Mouse (Mus musculus) 3134 (cell line): Measurements from ENCODE around the gene Slc9b1.

Experiments used
- DNase-seq: peaks from one replicate; pipeline ENCODE4 v3.0.0-alpha.2; 2011; ENCODE audit warnings: low spot score; ENCODE audit not compliant: insufficient read length; ENCODE audit errors: extremely low read depth

Gene Slc9b1

DNA sequence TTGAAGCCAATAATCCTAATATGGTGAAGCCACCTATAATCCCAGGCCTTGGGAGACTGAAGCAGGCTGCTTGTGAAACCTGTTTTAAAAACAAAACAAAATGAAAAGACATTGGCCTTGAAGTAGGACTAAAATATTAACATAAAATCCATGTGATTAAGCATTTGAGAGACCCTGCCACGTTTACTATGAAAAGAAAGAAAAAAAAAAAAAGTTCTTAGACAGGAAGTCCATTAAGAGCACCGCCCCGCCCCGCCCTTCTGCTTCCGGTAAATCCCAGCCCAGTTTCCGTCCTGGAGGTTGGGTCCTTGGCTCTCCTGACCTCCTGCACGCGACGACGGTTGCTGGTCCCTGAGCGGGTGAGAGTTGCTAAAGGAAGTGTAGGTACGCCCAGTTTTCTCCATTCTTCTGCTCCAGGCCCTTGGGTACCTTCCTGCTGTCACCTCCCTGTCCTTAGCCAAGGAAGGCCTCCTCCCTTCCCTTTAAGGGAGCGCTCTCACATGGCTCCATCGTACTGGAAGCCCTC lies at the start of gene Slc9b1:
Gene Slc9b1, plus strand, starts transcription at position 291 of the 526 bp plus-strand sequence.
- DNase-seq, result peak; percentile 76

DNA sequence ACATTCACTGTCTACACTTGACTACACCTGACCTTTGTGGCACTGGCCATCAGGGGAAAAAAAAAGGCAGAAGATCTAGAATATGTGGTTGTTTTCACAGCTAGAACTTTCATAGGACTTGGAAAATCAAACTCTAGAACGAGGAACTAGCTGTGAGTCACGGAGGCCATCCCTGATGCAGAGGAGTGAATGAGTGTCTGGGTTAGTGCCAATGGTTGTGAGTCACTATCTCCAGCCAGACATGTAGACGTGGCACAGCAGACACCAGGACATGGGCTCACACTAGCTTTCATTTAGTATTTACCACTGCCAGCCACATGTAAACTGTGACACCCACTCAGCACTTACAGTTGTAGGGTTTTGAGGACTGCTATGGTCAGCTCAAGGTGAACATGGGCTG lies 49.3 kb upstream of the Slc9b1 start:
- peak; percentile 68 for DNase-seq

DNA sequence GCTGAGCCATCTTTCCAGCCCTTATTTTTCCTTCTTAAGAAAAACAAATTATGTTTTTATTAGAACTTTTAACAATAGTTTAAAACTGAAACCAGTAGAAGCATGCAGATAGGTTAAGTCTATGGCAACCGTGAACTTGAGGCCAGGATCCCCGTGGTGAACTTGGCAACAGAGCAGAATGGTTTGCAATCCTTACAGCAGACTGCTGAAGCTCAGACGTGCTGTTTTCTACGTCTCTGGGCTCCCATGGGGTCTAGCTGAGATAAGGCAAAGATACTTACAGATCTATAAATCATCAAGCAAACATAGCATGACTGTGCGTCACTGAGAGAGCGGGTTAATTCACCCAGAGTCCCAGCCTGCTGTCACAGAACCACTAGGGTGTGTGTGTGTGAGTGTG lies 47.7 kb upstream of the Slc9b1 start:
- DNase-seq, result no peak

GRCm38 (mm10) chr3:135304060-135304459 lies 43.8 kb upstream of the Slc9b1 start:
- no peak for DNase-seq

- DNase-seq, result no peak
These were observed 43.3 kb upstream of the Slc9b1 start for GRCm38 (mm10) chr3:135304566-135304965.

- DNase-seq, result no peak
These were observed 40.2 kb upstream of the Slc9b1 start, which contains the start of gene Slc9b2 for GRCm38 (mm10) chr3:135307411-135308259. Gene Slc9b2, plus strand, starts transcription at chr3:135307700.

GRCm38 (mm10) chr3:135312916-135313491 lies 34.8 kb upstream of the Slc9b1 start:
- DNase-seq, result no peak

DNA sequence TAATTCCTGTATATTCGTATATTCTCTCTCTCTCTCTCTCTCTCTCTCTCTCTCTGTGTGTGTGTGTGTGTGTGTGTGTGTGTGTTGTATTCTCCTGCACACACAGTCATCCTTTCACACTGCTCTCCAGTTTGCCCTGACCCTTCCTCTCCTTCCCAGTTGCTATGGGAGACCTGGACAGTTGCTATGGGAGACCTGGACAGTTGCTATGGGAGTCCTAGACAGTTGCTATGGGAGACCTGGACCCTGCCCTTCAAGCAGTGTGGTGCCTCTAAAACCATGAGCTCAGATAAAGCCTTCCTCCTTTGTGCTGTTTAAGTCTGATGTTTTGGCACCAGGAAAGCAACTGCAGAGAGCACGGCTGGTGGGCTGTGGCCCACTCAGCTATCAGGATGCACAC lies 34.1 kb upstream of the Slc9b1 start:
- DNase-seq, result no peak

DNA sequence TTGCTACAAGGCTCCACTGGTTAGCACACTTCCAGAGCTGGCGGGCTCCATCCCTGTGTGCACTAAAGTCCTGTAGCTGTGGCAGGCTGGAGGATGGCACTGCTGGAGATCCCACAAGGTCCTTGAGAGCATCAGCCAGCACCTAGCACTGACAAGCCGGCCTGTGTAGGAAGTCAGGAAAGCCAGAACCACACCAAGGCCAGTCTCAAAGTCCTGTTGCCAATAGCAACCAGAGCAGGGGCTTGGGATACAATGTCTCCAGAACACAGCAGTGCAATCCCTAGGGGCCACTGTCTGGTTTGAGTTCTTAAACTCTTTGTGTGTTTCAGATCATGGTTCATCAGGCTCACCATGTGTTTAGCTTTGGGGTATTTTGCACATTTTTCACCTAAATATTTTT lies 33.0 kb upstream of the Slc9b1 start:
- no peak for DNase-seq

DNA sequence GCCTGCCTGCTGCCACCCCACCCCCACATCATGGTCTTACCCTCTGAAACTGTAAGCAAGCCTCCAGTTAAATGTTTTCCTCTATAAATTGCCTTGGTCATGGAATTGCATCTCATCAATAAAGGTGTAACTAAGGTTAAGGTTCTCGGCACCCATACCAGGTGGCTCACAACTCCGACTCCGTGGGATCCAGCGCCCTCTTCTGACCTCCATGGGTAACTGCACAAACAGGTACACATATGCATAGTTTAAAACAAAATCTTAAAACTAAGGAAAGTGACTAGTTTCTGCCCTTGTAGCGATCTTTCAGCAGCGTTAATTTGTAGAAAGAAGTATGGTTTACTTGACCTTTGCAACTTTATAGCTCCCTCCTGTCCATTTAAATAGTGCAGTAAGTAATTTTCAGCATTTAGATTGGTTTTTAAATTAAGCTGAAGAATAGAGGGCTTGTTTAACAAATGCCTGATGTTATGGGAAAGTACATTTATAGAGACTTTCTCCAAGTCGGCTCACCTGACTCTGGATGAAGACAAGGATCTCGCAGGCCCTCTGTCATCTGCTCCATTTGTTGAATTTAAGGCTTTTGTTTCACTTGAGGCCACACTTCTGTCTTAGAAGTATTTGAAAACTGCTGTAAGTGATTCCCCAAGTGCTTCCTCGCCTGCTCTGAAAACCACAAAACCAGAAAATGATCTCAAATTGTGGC lies 32.0 kb upstream of the Slc9b1 start:
- no peak for DNase-seq

DNA sequence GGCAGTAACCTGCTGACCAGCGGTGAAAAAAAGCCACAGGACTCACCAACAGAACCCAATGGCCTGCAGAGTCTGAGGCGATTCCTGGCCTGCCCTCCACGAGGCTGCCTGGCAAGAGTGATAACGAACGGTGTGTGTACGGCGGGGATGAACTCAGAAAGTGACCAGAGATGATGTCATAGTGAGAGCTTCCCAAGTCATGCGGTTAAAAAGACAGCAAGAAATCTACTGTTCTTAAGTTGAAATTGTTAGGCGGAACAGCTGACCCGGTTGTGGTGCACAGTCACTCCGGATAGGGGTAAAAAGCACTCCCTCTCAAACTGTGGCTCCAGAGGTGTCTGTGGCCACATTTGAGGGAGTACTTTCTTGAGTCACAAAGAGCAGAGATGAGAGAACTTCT lies 29.5 kb upstream of the Slc9b1 start:
- no peak for DNase-seq

DNA sequence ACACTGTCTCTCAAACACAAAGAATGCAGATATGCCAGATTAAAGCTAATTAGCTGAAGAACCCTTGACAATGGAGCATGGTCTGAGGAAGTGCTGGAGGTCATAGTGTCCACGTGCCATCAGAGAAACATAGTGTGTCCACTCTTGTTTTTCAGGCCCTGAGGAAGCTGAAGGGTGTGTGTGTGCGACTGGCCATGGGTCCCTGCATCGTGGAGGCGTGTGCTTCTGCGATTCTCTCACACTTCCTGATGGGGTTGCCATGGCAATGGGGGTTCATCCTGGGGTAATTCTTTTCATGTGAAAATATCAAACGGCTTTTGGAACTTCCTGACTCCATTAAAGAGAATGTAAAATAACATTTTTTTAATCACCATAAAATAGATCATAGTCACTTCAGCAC lies 23.5 kb upstream of the Slc9b1 start:
- DNase-seq, result no peak

DNA sequence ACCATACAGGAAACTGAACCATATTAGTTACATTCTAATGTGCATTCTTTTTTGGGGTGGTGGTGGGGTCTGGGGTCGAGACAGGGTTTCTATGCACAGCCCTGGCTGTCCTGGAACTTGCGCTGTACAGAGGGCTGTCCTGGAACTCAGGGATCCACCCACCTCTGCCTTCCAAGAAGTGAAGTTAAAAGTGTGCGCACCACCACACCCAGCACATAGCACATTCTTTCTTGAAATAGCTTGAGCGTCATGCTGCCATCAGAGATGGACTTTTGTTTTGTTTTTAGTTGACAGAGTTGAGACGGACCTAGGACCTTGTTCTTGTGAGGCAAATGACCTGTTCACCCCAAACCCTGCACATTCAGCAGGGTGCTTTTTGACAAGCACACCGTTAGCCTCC lies 20.7 kb upstream of the Slc9b1 start:
- no peak for DNase-seq

- no peak for DNase-seq
These were observed 20.2 kb upstream of the Slc9b1 start for GRCm38 (mm10) chr3:135327601-135328000.

- peak; percentile 18 for DNase-seq
These were observed 19.3 kb upstream of the Slc9b1 start for GRCm38 (mm10) chr3:135328560-135328959.

DNA sequence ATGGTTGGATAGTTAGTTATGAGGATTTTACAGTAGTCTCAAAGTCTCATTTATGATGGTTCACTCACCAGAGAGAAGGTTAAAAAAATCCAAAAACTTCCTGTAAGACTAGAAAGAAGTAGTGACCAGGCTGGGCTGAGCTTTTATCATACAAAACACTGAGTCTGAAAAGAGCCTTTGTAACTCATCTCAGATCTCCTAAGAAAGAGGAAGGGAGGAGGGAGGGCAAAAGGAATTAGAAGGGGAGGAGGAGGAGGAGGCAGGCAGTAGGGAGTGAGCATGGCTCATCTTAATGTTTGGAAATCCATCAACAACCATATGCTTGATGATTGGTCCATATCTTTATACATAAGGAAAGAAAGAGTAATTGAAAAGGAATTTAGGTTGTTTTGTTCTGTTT lies 15.1 kb upstream of the Slc9b1 start:
- DNase-seq, result no peak

- no peak for DNase-seq
These were observed 14.1 kb upstream of the Slc9b1 start for GRCm38 (mm10) chr3:135333763-135334162.

DNA sequence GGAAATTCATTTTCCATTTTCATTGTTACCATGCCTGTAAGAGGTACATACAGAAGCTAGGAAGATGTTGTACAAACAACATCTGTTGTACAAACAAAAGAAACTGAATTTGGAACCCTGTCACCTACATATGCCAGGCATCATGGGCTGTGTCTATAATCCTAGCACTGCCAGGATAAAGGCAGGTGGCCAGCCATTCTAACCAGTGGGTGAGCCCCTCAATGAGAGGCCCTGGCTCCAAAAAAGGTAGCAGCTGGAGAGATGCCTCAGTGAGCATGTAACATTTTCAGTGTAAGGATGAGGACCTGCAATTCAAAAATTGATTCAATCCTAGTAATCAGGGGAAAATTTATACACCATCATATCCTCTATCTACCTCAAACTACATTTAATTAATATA lies 1.2 kb downstream of the Slc9b1 start:
- no peak for DNase-seq

- no peak for DNase-seq
These were observed 4.0 kb downstream of the Slc9b1 start for GRCm38 (mm10) chr3:135351857-135352256.

DNA sequence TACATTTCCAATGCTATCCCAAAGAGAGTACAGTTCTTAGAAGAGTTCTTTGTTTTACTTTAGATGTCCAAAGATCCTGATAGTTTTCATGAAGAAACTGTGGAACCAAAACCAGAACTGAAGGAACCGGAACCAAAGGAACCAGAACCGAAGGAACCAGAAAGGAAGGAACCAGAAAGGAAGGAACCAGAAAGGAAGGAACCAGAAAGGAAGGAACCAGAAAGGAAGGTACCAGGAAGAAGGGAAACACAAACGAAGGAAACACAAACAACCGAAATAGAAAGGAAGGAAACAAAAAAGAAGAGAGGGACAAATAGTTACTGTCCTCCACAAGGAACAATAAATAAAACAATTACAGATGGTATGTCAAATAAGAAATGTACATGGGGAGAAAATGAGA lies 9.6 kb downstream of the Slc9b1 start:
- no peak for DNase-seq

GRCm38 (mm10) chr3:135375836-135376235 lies 28.0 kb downstream of the Slc9b1 start:
- DNase-seq, result no peak
